Mouse (Mus musculus): Measurements from ENCODE around the gene Magi3. TPM values are rescaled to one million over a fixed set of nuclear protein-coding genes. Genes with fewer than 3 reads are reported as not detected.

Magi3 gene
- polyA plus RNA-seq, 1 experiment = 9.1 TPM

- Histone ChIP-seq H3K27ac (ENCODE audit: insufficient read depth, low read length) (no peak overlapping the region), H3K9me3 (replicated peaks; ENCODE audit: control insufficient read depth, insufficient read depth, low read length, poor library complexity, severe bottlenecking) (no peaks in the 10 kb centered on the region), H3K4me3 (ENCODE audit: low read depth, low read length) (no peak overlapping the region), H3K27me3 (ENCODE audit: control insufficient read depth, insufficient read depth, low read length, poor library complexity, severe bottlenecking) (no peaks in the 10 kb centered on the region), H3K36me3 (ENCODE audit: control insufficient read depth, insufficient read depth, low read length, poor library complexity, severe bottlenecking) (no peaks in the 10 kb centered on the region), H3K4me1 (ENCODE audit: control insufficient read depth, insufficient read depth, low read length) (no peaks in the 10 kb centered on the region), H3K9ac (ENCODE audit: low read depth, poor library complexity, severe bottlenecking) (no peak overlapping the region)
- TF ChIP-seq EP300 (IDR thresholded peaks at IDR 0.05; ENCODE audit: insufficient read depth, low read depth, low read length) = no peak
- TF ChIP-seq POLR2A (IDR thresholded peaks at IDR 0.05; ENCODE audit: insufficient read depth, low read length) = no peak
- no peak for TF ChIP-seq CTCF (IDR thresholded peaks at IDR 0.05; ENCODE audit: low read depth, low read length)
These were observed 27.7 kb upstream of the Magi3 start for GRCm38 (mm10) chr3:104247850-104248249.

GRCm38 (mm10) chr3:104247057-104247456 is 26.9 kb upstream of the Magi3 start:
- Histone ChIP-seq H3K9me3 (replicated peaks; ENCODE audit: control insufficient read depth, insufficient read depth, low read length, poor library complexity, severe bottlenecking) (no peaks in the 10 kb centered on the region), H3K4me3 (ENCODE audit: low read depth, low read length) (no peak overlapping the region), H3K27ac (ENCODE audit: insufficient read depth, low read length) (no peak overlapping the region), H3K4me1 (ENCODE audit: control insufficient read depth, insufficient read depth, low read length) (no peaks in the 10 kb centered on the region), H3K9ac (ENCODE audit: low read depth, poor library complexity, severe bottlenecking) (no peak overlapping the region), H3K27me3 (ENCODE audit: control insufficient read depth, insufficient read depth, low read length, poor library complexity, severe bottlenecking) (no peaks in the 10 kb centered on the region), H3K36me3 (ENCODE audit: control insufficient read depth, insufficient read depth, low read length, poor library complexity, severe bottlenecking) (no peaks in the 10 kb centered on the region)
- TF ChIP-seq CTCF (IDR thresholded peaks at IDR 0.05; ENCODE audit: low read depth, low read length) = no peak
- no peak for TF ChIP-seq EP300 (IDR thresholded peaks at IDR 0.05; ENCODE audit: insufficient read depth, low read depth, low read length)
- no peak for TF ChIP-seq POLR2A (IDR thresholded peaks at IDR 0.05; ENCODE audit: insufficient read depth, low read length)

- Histone ChIP-seq H3K27ac (ENCODE audit: insufficient read depth, low read length) (no peak overlapping the region), H3K27me3 (ENCODE audit: control insufficient read depth, insufficient read depth, low read length, poor library complexity, severe bottlenecking) (no peaks in the 10 kb centered on the region), H3K36me3 (ENCODE audit: control insufficient read depth, insufficient read depth, low read length, poor library complexity, severe bottlenecking) (no peaks in the 10 kb centered on the region), H3K9me3 (replicated peaks; ENCODE audit: control insufficient read depth, insufficient read depth, low read length, poor library complexity, severe bottlenecking) (no peaks in the 10 kb centered on the region), H3K4me3 (ENCODE audit: low read depth, low read length) (no peak overlapping the region), H3K4me1 (ENCODE audit: control insufficient read depth, insufficient read depth, low read length) (no peaks in the 10 kb centered on the region), H3K9ac (ENCODE audit: low read depth, poor library complexity, severe bottlenecking) (no peak overlapping the region)
- TF ChIP-seq POLR2A (IDR thresholded peaks at IDR 0.05; ENCODE audit: insufficient read depth, low read length) (no peak), EP300 (IDR thresholded peaks at IDR 0.05; ENCODE audit: insufficient read depth, low read depth, low read length) (no peak), CTCF (IDR thresholded peaks at IDR 0.05; ENCODE audit: low read depth, low read length) (no peak)
These were observed 24.2 kb upstream of the Magi3 start for GRCm38 (mm10) chr3:104244373-104244772.

GRCm38 (mm10) chr3:104243972-104244371 is 23.8 kb upstream of the Magi3 start:
- TF ChIP-seq CTCF (IDR thresholded peaks at IDR 0.05; ENCODE audit: low read depth, low read length) = no peak
- TF ChIP-seq EP300 (IDR thresholded peaks at IDR 0.05; ENCODE audit: insufficient read depth, low read depth, low read length) = no peak
- TF ChIP-seq POLR2A (IDR thresholded peaks at IDR 0.05; ENCODE audit: insufficient read depth, low read length) = no peak

GRCm38 (mm10) chr3:104239785-104240184 is 19.6 kb upstream of the Magi3 start:
- Histone ChIP-seq H3K9ac (ENCODE audit: low read depth, poor library complexity, severe bottlenecking) (no peak overlapping the region), H3K27ac (ENCODE audit: insufficient read depth, low read length) (no peak overlapping the region), H3K27me3 (ENCODE audit: control insufficient read depth, insufficient read depth, low read length, poor library complexity, severe bottlenecking) (no peaks in the 10 kb centered on the region), H3K36me3 (ENCODE audit: control insufficient read depth, insufficient read depth, low read length, poor library complexity, severe bottlenecking) (no peaks in the 10 kb centered on the region), H3K4me1 (ENCODE audit: control insufficient read depth, insufficient read depth, low read length) (no peaks in the 10 kb centered on the region), H3K4me3 (ENCODE audit: low read depth, low read length) (no peak overlapping the region), H3K9me3 (replicated peaks; ENCODE audit: control insufficient read depth, insufficient read depth, low read length, poor library complexity, severe bottlenecking) (no peaks in the 10 kb centered on the region)
- no peak for TF ChIP-seq EP300 (IDR thresholded peaks at IDR 0.05; ENCODE audit: insufficient read depth, low read depth, low read length)
- no peak for TF ChIP-seq CTCF (IDR thresholded peaks at IDR 0.05; ENCODE audit: low read depth, low read length)
- no peak for TF ChIP-seq POLR2A (IDR thresholded peaks at IDR 0.05; ENCODE audit: insufficient read depth, low read length)

More at GRCm38 (mm10) chr3:104243972-104244371, 23.8 kb upstream of the Magi3 start:
- H3K36me3 ChIP-seq (ENCODE audit: control insufficient read depth, insufficient read depth, low read length, poor library complexity, severe bottlenecking) = no peaks in the 10 kb centered on the region
- H3K9ac ChIP-seq (ENCODE audit: low read depth, poor library complexity, severe bottlenecking) = no peak overlapping the region
- no peak overlapping the region for H3K27ac ChIP-seq (ENCODE audit: insufficient read depth, low read length)
- no peaks in the 10 kb centered on the region for H3K9me3 ChIP-seq (replicated peaks; ENCODE audit: control insufficient read depth, insufficient read depth, low read length, poor library complexity, severe bottlenecking)
- H3K27me3 ChIP-seq (ENCODE audit: control insufficient read depth, insufficient read depth, low read length, poor library complexity, severe bottlenecking) = no peaks in the 10 kb centered on the region
- H3K4me1 ChIP-seq (ENCODE audit: control insufficient read depth, insufficient read depth, low read length) = no peaks in the 10 kb centered on the region
- H3K4me3 ChIP-seq (ENCODE audit: low read depth, low read length) = no peak overlapping the region

- H3K27me3 ChIP-seq (ENCODE audit: control insufficient read depth, insufficient read depth, low read length, poor library complexity, severe bottlenecking) = no peaks in the 10 kb centered on the region
- no peak overlapping the region for H3K9ac ChIP-seq (ENCODE audit: low read depth, poor library complexity, severe bottlenecking)
- no peak overlapping the region for H3K27ac ChIP-seq (ENCODE audit: insufficient read depth, low read length)
- H3K9me3 ChIP-seq (replicated peaks; ENCODE audit: control insufficient read depth, insufficient read depth, low read length, poor library complexity, severe bottlenecking) = no peaks in the 10 kb centered on the region
- no peaks in the 10 kb centered on the region for H3K4me1 ChIP-seq (ENCODE audit: control insufficient read depth, insufficient read depth, low read length)
- H3K36me3 ChIP-seq (ENCODE audit: control insufficient read depth, insufficient read depth, low read length, poor library complexity, severe bottlenecking) = no peaks in the 10 kb centered on the region
- no peak for TF ChIP-seq POLR2A (IDR thresholded peaks at IDR 0.05; ENCODE audit: insufficient read depth, low read length)
- TF ChIP-seq CTCF (IDR thresholded peaks at IDR 0.05; ENCODE audit: low read depth, low read length) = no peak
- no peak for TF ChIP-seq EP300 (IDR thresholded peaks at IDR 0.05; ENCODE audit: insufficient read depth, low read depth, low read length)
- no peak overlapping the region for H3K4me3 ChIP-seq (ENCODE audit: low read depth, low read length)
These were observed 19.2 kb upstream of the Magi3 start for GRCm38 (mm10) chr3:104239376-104239775.

Measured in ES-Bruce4 (cell line).